ENCODE assay signal across 9 mouse cellular contexts in the genomic region with DNA sequence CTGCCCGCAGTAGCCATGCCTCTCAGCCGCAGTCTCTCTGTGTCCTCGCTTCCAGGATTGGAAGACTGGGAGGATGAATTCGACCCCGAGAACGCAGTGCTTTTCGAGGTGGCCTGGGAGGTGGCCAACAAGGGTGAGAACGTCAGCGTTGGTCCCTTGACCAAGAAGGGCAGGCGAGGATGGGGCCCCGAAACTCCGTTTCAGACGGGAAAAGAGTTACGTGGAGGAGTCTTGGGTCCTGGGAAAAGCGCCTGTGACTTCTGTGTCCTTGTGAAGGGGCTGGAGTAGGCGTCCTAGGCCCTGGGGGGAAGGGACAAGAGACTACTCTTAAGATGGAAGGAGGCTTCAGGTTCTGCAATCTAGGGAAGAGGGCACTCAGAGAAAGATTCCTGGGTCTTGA. TPM values are rescaled to one million over a fixed set of nuclear protein-coding genes. Genes with fewer than 3 reads are reported as not detected.
DNase-seq lines count a peak whose midpoint lies in the region; ATAC-seq and TF ChIP-seq lines count a peak whose summit lies in the region.
"Had no signal": no experiment of that assay in that cellular context is flagged by ENCODE, and none has a peak within 500 bp of the region (broad histone marks: within the 10 kb centered on the region; RNA-seq: fewer than 3 reads in every experiment).

No protein-coding gene starts in this region.

- no peak for ATAC-seq in hindbrain, postnatal 0 days
- peak; percentile 39; the same call in 1 of the 2 replicates for ATAC-seq in midbrain, embryonic 11.5 days (ENCODE audit: low FRiP score)

- DNase-seq in kidney, adult 2 months, result no peak
- no peak for DNase-seq in kidney, postnatal 14 days
- DNase-seq in hindbrain, postnatal 0 days (ENCODE audit: low spot score), result no peak
- DNase-seq in midbrain, embryonic 11.5 days (ENCODE audit: low spot score, missing footprints), result no peak
- no peak for DNase-seq in ovary, postnatal 14 days (ENCODE audit: low spot score)
- DNase-seq in adrenal gland, postnatal 10 days, result no peak
- DNase-seq in gastrocnemius, postnatal 4 days (ENCODE audit: low spot score in 2 of 2), result no peak

- peak overlapping the region; percentile 85 for H3K27ac ChIP-seq in kidney, adult 2 months (ENCODE audit: insufficient read depth, low read depth, low read length)
- peak overlapping the region; percentile 95 for H3K27ac ChIP-seq in brown adipose tissue, adult 24 weeks (replicated peaks; ENCODE audit: low read depth, low read length)
- H3K27ac ChIP-seq in hindbrain, postnatal 0 days, result peak overlapping the region; percentile 70
- H3K27ac ChIP-seq in midbrain, embryonic 11.5 days (ENCODE audit: low read depth, low read length), result no peak overlapping the region

- TF ChIP-seq POLR2A in kidney, adult 2 months (IDR thresholded peaks at IDR 0.05; ENCODE audit: low read depth, low read length), result no peak

- whole genome bisulfite sequencing in kidney, adult 2 months, result under 1% methylated on average over 16 of the region's 16 CpGs
- WGBS in hindbrain, postnatal 0 days, result under 1% methylated on average over 16 of the region's 16 CpGs
- 5% methylated on average over 16 of the region's 16 CpGs for WGBS in midbrain, embryonic 11.5 days

- no peaks in the 10 kb centered on the region for H3K27me3 ChIP-seq in kidney, adult 2 months (replicated peaks; ENCODE audit: control insufficient read depth, insufficient read depth, low read length)
- H3K27me3 ChIP-seq in hindbrain, postnatal 0 days (ENCODE audit: insufficient read depth, low read length), result no peaks in the 10 kb centered on the region
- H3K27me3 ChIP-seq in midbrain, embryonic 11.5 days (ENCODE audit: control insufficient read depth, insufficient read depth, low read length), result no peaks in the 10 kb centered on the region

- TF ChIP-seq CTCF in kidney, adult 2 months (conservative IDR thresholded peaks at IDR 0.05; ENCODE audit: insufficient read depth, insufficient read length, low read depth, low read length), result no peak
- no peak for TF ChIP-seq CTCF in hindbrain, postnatal 0 days (IDR thresholded peaks at IDR 0.05; ENCODE audit: low read depth)

- peak overlapping the region; percentile 67 for H3K4me2 ChIP-seq in hindbrain, postnatal 0 days (ENCODE audit: low read depth, low read length)
- H3K4me2 ChIP-seq in midbrain, embryonic 11.5 days, result peak overlapping the region; percentile 91

- H3K4me1 ChIP-seq in kidney, adult 2 months (ENCODE audit: control insufficient read depth, insufficient read depth, low read length), result peaks cover 12% of the 10 kb centered on the region
- peaks cover 14% of the 10 kb centered on the region for H3K4me1 ChIP-seq in brown adipose tissue, adult 24 weeks (ENCODE audit: control insufficient read depth, insufficient read depth, insufficient read length, low read length)
- peaks cover 17% of the 10 kb centered on the region for H3K4me1 ChIP-seq in hindbrain, postnatal 0 days (ENCODE audit: insufficient read depth, low read length)
- H3K4me1 ChIP-seq in midbrain, embryonic 11.5 days (ENCODE audit: control insufficient read depth, insufficient read depth, low read length), result peaks cover 31% of the 10 kb centered on the region

- H3K4me3 ChIP-seq in kidney, adult 2 months (ENCODE audit: insufficient read depth, low read depth, low read length), result peak overlapping the region; percentile 87
- H3K4me3 ChIP-seq in brown adipose tissue, adult 24 weeks (ENCODE audit: insufficient read depth, low read depth, low read length), result peak overlapping the region; percentile 76
- peak overlapping the region; percentile 59 for H3K4me3 ChIP-seq in hindbrain, postnatal 0 days (ENCODE audit: low read length)
- peak overlapping the region; percentile 59 for H3K4me3 ChIP-seq in midbrain, embryonic 11.5 days (ENCODE audit: low read depth, low read length)

- peak overlapping the region; percentile 67 for H3K9ac ChIP-seq in hindbrain, postnatal 0 days (replicated peaks; ENCODE audit: low read length)
- peak overlapping the region; percentile 80 for H3K9ac ChIP-seq in midbrain, embryonic 11.5 days (ENCODE audit: low read length)

- H3K36me3 ChIP-seq in kidney, adult 2 months (ENCODE audit: control insufficient read depth, insufficient read depth, low read length), result no peaks in the 10 kb centered on the region
- peaks cover 3% of the 10 kb centered on the region; the same call in 1 of the 2 replicates for H3K36me3 ChIP-seq in hindbrain, postnatal 0 days (ENCODE audit: insufficient read depth, low read length)
- H3K36me3 ChIP-seq in midbrain, embryonic 11.5 days (ENCODE audit: control insufficient read depth, insufficient read depth, low read length), result no peaks in the 10 kb centered on the region

- H3K9me3 ChIP-seq in hindbrain, postnatal 0 days (ENCODE audit: low read length), result no peaks in the 10 kb centered on the region
- H3K9me3 ChIP-seq in midbrain, embryonic 11.5 days (ENCODE audit: control insufficient read depth, low read length), result no peaks in the 10 kb centered on the region

RNA-seq across cellular contexts. Expression of a gene that starts 0.4 kb away (rescaled TPM):
- 57.4 and 61.2 TPM in 2 replicates for polyA plus RNA-seq in kidney, adult 2 months (2012; rRNA removed)
- 90.6 and 112 TPM in 2 replicates for polyA plus RNA-seq in brown adipose tissue, adult 24 weeks (2012; ENCODE audit: insufficient read depth, insufficient read length, missing spikeins)
- 21.1 and 22.4 TPM in 2 replicates for total RNA-seq in hindbrain, postnatal 0 days (2014; rRNA removed)
- 16.1 and 16.4 TPM in 2 replicates for polyA plus RNA-seq in hindbrain, postnatal 0 days (2015; fragmentation: Nextera tagmentation; extraction: Ambion mirVana)
- polyA plus RNA-seq in midbrain, embryonic 11.5 days (2014; fragmentation: Nextera tagmentation; extraction: Ambion mirVana), result 26.5 and 26.8 TPM in 2 replicates
- 10 to 100 TPM; 66.7 to 92.5 TPM for total RNA-seq in adrenal gland, postnatal 10 days (2021)
- 100 to 1,000 TPM; 114 to 133 TPM for total RNA-seq in gastrocnemius, postnatal 4 days (2021)

RNA-seq across cellular contexts. Expression of a gene that starts 2.9 kb away (rescaled TPM):
- 36.3 and 42.7 TPM in 2 replicates for polyA plus RNA-seq in kidney, adult 2 months (2012; rRNA removed)
- polyA plus RNA-seq in brown adipose tissue, adult 24 weeks (2012; ENCODE audit: insufficient read depth, insufficient read length, missing spikeins), result 75.4 and 79.6 TPM in 2 replicates
- total RNA-seq in hindbrain, postnatal 0 days (2014; rRNA removed), result 147 and 161 TPM in 2 replicates
- polyA plus RNA-seq in hindbrain, postnatal 0 days (2015; fragmentation: Nextera tagmentation; extraction: Ambion mirVana), result 82.9 and 88.9 TPM in 2 replicates
- 168 and 171 TPM in 2 replicates for polyA plus RNA-seq in midbrain, embryonic 11.5 days (2014; fragmentation: Nextera tagmentation; extraction: Ambion mirVana)
- 10 to 100 TPM; 50.2 to 58.9 TPM for total RNA-seq in adrenal gland, postnatal 10 days (2021)
- total RNA-seq in gastrocnemius, postnatal 4 days (2021), result 10 to 100 TPM; 41.4 to 41.8 TPM

RNA-seq across cellular contexts. Expression of a gene that starts 14.4 kb away (rescaled TPM):
- polyA plus RNA-seq in kidney, adult 2 months (2012; rRNA removed), result not detected in 2 replicates
- not detected in 2 replicates for polyA plus RNA-seq in brown adipose tissue, adult 24 weeks (2012; ENCODE audit: insufficient read depth, insufficient read length, missing spikeins)
- total RNA-seq in hindbrain, postnatal 0 days (2014; rRNA removed), result 1.3 TPM in 1 of 2 replicates, not detected in the other
- polyA plus RNA-seq in hindbrain, postnatal 0 days (2015; fragmentation: Nextera tagmentation; extraction: Ambion mirVana), result 0.60 and 0.74 TPM in 2 replicates
- polyA plus RNA-seq in midbrain, embryonic 11.5 days (2014; fragmentation: Nextera tagmentation; extraction: Ambion mirVana), result not detected in 2 replicates
- total RNA-seq in adrenal gland, postnatal 10 days (2021), result not detected
- not detected for total RNA-seq in gastrocnemius, postnatal 4 days (2021)
- total RNA-seq: neutrophil, adult 5-6 weeks had no signal

RNA-seq across cellular contexts. Expression of a gene that starts 21.5 kb away (rescaled TPM):
- polyA plus RNA-seq in kidney, adult 2 months (2012; rRNA removed), result 0.44 and 0.58 TPM in 2 replicates
- not detected in 2 replicates for polyA plus RNA-seq in brown adipose tissue, adult 24 weeks (2012; ENCODE audit: insufficient read depth, insufficient read length, missing spikeins)
- 0.16 TPM in 1 of 2 replicates, not detected in the other for total RNA-seq in hindbrain, postnatal 0 days (2014; rRNA removed)
- 0.14 and 0.16 TPM in 2 replicates for polyA plus RNA-seq in hindbrain, postnatal 0 days (2015; fragmentation: Nextera tagmentation; extraction: Ambion mirVana)
- 0.23 and 0.44 TPM in 2 replicates for polyA plus RNA-seq in midbrain, embryonic 11.5 days (2014; fragmentation: Nextera tagmentation; extraction: Ambion mirVana)
- under 1 TPM; 0.12 to 0.33 TPM for total RNA-seq in adrenal gland, postnatal 10 days (2021)
- total RNA-seq in gastrocnemius, postnatal 4 days (2021), result under 1 TPM; 0.61 to 0.98 TPM
- total RNA-seq: neutrophil, adult 5-6 weeks had no signal

RNA-seq across cellular contexts. Expression of a gene that starts 24.6 kb away (rescaled TPM):
- polyA plus RNA-seq in kidney, adult 2 months (2012; rRNA removed), result 6,932 and 8,155 TPM in 2 replicates
- polyA plus RNA-seq in brown adipose tissue, adult 24 weeks (2012; ENCODE audit: insufficient read depth, insufficient read length, missing spikeins), result 1,179 and 1,214 TPM in 2 replicates
- total RNA-seq in hindbrain, postnatal 0 days (2014; rRNA removed), result 2,068 and 2,255 TPM in 2 replicates
- 4,654 and 4,668 TPM in 2 replicates for polyA plus RNA-seq in hindbrain, postnatal 0 days (2015; fragmentation: Nextera tagmentation; extraction: Ambion mirVana)
- polyA plus RNA-seq in midbrain, embryonic 11.5 days (2014; fragmentation: Nextera tagmentation; extraction: Ambion mirVana), result 5,242 and 5,528 TPM in 2 replicates
- total RNA-seq in adrenal gland, postnatal 10 days (2021), result 100 to 1,000 TPM; 527 to 606 TPM
- total RNA-seq in gastrocnemius, postnatal 4 days (2021), result 100 to 1,000 TPM; 339 to 373 TPM
